In the genomic region with DNA sequence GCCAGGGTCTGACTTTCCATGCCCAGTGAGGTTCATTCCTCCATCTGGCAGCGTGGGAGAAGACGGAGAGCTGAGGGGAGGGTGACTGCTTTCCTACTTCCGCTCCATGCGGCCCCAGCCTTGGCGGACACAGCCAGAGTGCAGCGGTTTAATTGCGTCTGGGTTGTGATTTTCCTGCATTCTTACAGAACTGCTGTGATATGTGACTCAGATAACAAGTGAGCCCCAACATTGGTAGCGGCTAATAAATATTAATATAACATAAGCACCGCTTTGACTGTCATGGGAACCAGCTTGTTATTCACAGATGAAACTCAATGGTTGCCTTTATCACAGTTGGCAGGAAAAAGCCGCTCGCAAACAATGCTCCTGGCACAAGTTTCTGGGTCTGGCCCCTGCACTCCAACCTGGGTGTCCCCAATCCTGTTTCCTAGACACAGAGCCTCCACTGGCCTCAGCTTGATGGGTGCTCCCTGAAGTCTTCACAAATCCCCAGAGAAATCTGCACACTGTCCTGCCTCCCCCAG, we compare ENCODE assay signal across 9 mouse cellular contexts. TPM values are rescaled to one million over a fixed set of nuclear protein-coding genes. Genes with fewer than 3 reads are reported as not detected.
DNase-seq lines count a peak whose midpoint lies in the region; ATAC-seq lines count a peak whose summit lies in the region.
"Had no signal": no experiment of that assay in that cellular context is flagged by ENCODE, and none has a peak within 500 bp of the region (broad histone marks: within the 10 kb centered on the region; RNA-seq: fewer than 3 reads in every experiment).

No protein-coding gene starts in this region.

- H3K27me3 ChIP-seq in hindbrain, embryonic 14.5 days (ENCODE audit: control insufficient read depth, insufficient read depth, low read length): no peaks in the 10 kb centered on the region
- H3K27me3 ChIP-seq in neural tube, embryonic 15.5 days (replicated peaks): no peaks in the 10 kb centered on the region

- 0 out of 2 replicates have a peak overlapping the region, but pooled peaks have one; percentile 8 for H3K4me2 ChIP-seq in hindbrain, embryonic 14.5 days (replicated peaks)
- H3K4me2 ChIP-seq in neural tube, embryonic 15.5 days: peak overlapping the region; percentile 13; the same call in 1 of the 2 replicates

- H3K4me3 ChIP-seq in hindbrain, embryonic 14.5 days (replicated peaks; ENCODE audit: low read length): no peak overlapping the region
- H3K4me3 ChIP-seq in neural tube, embryonic 15.5 days (replicated peaks): no peak overlapping the region

- 0 out of 2 replicates have a peak overlapping the region, but pooled peaks have one; percentile 4 for H3K9ac ChIP-seq in hindbrain, embryonic 14.5 days
- H3K9ac ChIP-seq in neural tube, embryonic 15.5 days (replicated peaks): no peak overlapping the region; the same call in 1 of the 2 replicates

- 0 out of 2 replicates have a peak, but pooled peaks cover under 1% of the 10 kb centered on the region for H3K36me3 ChIP-seq in hindbrain, embryonic 14.5 days (replicated peaks; ENCODE audit: control insufficient read depth, insufficient read depth)
- no peaks in the 10 kb centered on the region for H3K36me3 ChIP-seq in neural tube, embryonic 15.5 days

- no peaks in the 10 kb centered on the region for H3K9me3 ChIP-seq in hindbrain, embryonic 14.5 days (ENCODE audit: control insufficient read depth, low read length)
- no peaks in the 10 kb centered on the region for H3K9me3 ChIP-seq in neural tube, embryonic 15.5 days (replicated peaks)

- peak; percentile 68 for ATAC-seq in hindbrain, embryonic 14.5 days (ENCODE audit: low FRiP score)
- ATAC-seq in neural tube, embryonic 15.5 days (ENCODE audit: low FRiP score): peak; percentile 42; the same call in 1 of the 2 replicates
- ATAC-seq: activated CD4-positive, CD25-positive, alpha-beta regulatory T cell, adult 4 months had no signal

- DNase-seq in retina, postnatal 1 day: peak; percentile 24
- no peak for DNase-seq in retina, embryonic 14.5 days (ENCODE audit: low spot score)
- peak; percentile 63 for DNase-seq in hindbrain, embryonic 14.5 days (ENCODE audit: low spot score)
- peak; percentile 49 to 64 for DNase-seq in layer of hippocampus, postnatal 10 days (ENCODE audit: low spot score in 2 of 2)
- DNase-seq in lung, postnatal 10 days: no peak
- DNase-seq in kidney, adult 8-10 months: no peak
- DNase-seq: lung, postnatal 14 days had no signal

- peaks cover 38% of the 10 kb centered on the region for H3K4me1 ChIP-seq in hindbrain, embryonic 14.5 days (replicated peaks; ENCODE audit: control insufficient read depth, insufficient read depth, low read length)
- peaks cover 77% of the 10 kb centered on the region for H3K4me1 ChIP-seq in neural tube, embryonic 15.5 days

- peak overlapping the region; percentile 69; the same call in 1 of the 2 replicates for H3K27ac ChIP-seq in hindbrain, embryonic 14.5 days
- peak overlapping the region; percentile 69 for H3K27ac ChIP-seq in neural tube, embryonic 15.5 days (replicated peaks)

- WGBS in hindbrain, embryonic 14.5 days: 41% methylated on average over 11 of the region's 11 CpGs
- WGBS in neural tube, embryonic 15.5 days: 30% methylated on average over 11 of the region's 11 CpGs

RNA-seq across cellular contexts. Expression of gene Phf21b, which starts 43.0 kb away (rescaled TPM):
- 5.8 and 8.8 TPM in 2 replicates for polyA plus RNA-seq in hindbrain, embryonic 14.5 days (2014; fragmentation: Nextera tagmentation; extraction: Ambion mirVana)
- total RNA-seq in layer of hippocampus, postnatal 10 days (2021): 10 to 100 TPM; 11.6 to 13.8 TPM
- 2.6 and 3.3 TPM in 2 replicates for polyA plus RNA-seq in neural tube, embryonic 15.5 days (2015; fragmentation: Nextera tagmentation; extraction: Ambion mirVana)

Comparison
In these comparisons a context has a peak if more than half of its experiments do, and no peak if none do; other contexts are left out.
1. DNase-seq: peak in retina, postnatal 1 day (single experiment), hindbrain, embryonic 14.5 days (single experiment) and layer of hippocampus, postnatal 10 days (2 of 2); none in retina, embryonic 14.5 days (single experiment), lung, postnatal 10 days (single experiment) and kidney, adult 8-10 months (0 of 2).